Mouse (Mus musculus) lung, postnatal 36 days (tissue): ENCODE results near the gene Kcnj11.

ENCODE experiments used
- DNase-seq: peaks from one replicate; pipeline ENCODE4 v3.0.0; 2022; ENCODE audit warnings: mixed read lengths

The Kcnj11 gene

GRCm38 (mm10) chr7:46044106-46044505 lies 56.5 kb downstream of the Kcnj11 start:
- DNase-seq: no peak
